Mouse (Mus musculus) hindbrain, postnatal 0 days (tissue): ENCODE measurements around the gene Gm49601. TPM values are rescaled to one million over a fixed set of nuclear protein-coding genes. Genes with fewer than 3 reads are reported as not detected.

Experiments
- ATAC-seq: fragments of 200-750 bp; cut with Nextera tagmentation; 2 replicates; pipeline ENCODE4 v1.8.0; 2017; ENCODE audit warnings: mild to moderate bottlenecking, moderate TSS enrichment, moderate library complexity
- DNase-seq: peaks from one replicate; pipeline ENCODE4 v3.0.0-alpha.2; 2015; ENCODE audit warnings: low spot score
- H3K27ac ChIP-seq: fragments of 300-500 bp; sonication (generic); 2 replicates; pipeline ENCODE4 v1.5.1; 2014; ENCODE audit warnings: mild to moderate bottlenecking
- H3K27me3 ChIP-seq: fragments of 300-500 bp; sonication (generic); 2 replicates; pipeline ENCODE4 v1.6.1; 2014; ENCODE audit warnings: low read length, mixed read lengths; ENCODE audit not compliant: insufficient read depth
- H3K36me3 ChIP-seq: fragments of 300-500 bp; sonication (generic); 2 replicates; pipeline ENCODE4 v1.6.1; 2014; ENCODE audit warnings: low read length, mixed read lengths; ENCODE audit not compliant: insufficient read depth
- H3K4me1 ChIP-seq: fragments of 300-500 bp; sonication (generic); 2 replicates; pipeline ENCODE4 v1.6.1; 2014; ENCODE audit warnings: antibody characterized with exemption, low read length, mixed read lengths; ENCODE audit not compliant: insufficient read depth
- H3K4me2 ChIP-seq: fragments of 300-500 bp; sonication (generic); 2 replicates; pipeline ENCODE4 v1.6.1; 2014; ENCODE audit warnings: low read depth, mild to moderate bottlenecking, low read length, moderate library complexity, mixed read lengths
- H3K4me3 ChIP-seq: fragments of 300-500 bp; sonication (generic); 2 replicates; pipeline ENCODE4 v1.5.1; 2014; ENCODE audit warnings: low read length
- H3K9ac ChIP-seq: fragments of 300-500 bp; sonication (generic); replicated peaks from 2 replicates; pipeline ENCODE4 v1.6.1; 2014; ENCODE audit warnings: mild to moderate bottlenecking, low read length, moderate library complexity, mixed read lengths
- H3K9me3 ChIP-seq: fragments of 300-500 bp; sonication (generic); 2 replicates; pipeline ENCODE4 v1.6.1; 2016; ENCODE audit warnings: low read length, mixed read lengths
- CTCF ChIP-seq: IDR thresholded peaks from 2 replicates; pipeline ENCODE4 v1.5.1; 2016; ENCODE audit warnings: antibody characterized with exemption, control low read depth, low read depth
- whole genome bisulfite sequencing: fragments of 180-500 bp; shearing (Covaris S2); extraction: QIAGEN DNeasy Blood & Tissue Kit; methylation state at CpG from one replicate; pipeline ENCODE4 v1.1.7; 2014; 5-methylcytosine and 5-hydroxymethylcytosine counted together
- polyA plus RNA-seq: library from polyadenylated mRNA; unstranded; fragments of >200 nt; fragmentation: Nextera tagmentation; extraction: Ambion mirVana; gene quantifications from 2 replicates; pipeline ENCODE4 v1.2.1, GENCODE M21; 2015
- total RNA-seq: library from RNA; depleted of rRNA; stranded (reverse); fragments of >200 nt; gene quantifications from 2 replicates; pipeline ENCODE4 v1.2.3, GENCODE M21; 2014

Gene Gm49601
- total and polyA plus RNA-seq, 2 experiments from 2014 or later = 3.1 to 24.0 TPM

DNA sequence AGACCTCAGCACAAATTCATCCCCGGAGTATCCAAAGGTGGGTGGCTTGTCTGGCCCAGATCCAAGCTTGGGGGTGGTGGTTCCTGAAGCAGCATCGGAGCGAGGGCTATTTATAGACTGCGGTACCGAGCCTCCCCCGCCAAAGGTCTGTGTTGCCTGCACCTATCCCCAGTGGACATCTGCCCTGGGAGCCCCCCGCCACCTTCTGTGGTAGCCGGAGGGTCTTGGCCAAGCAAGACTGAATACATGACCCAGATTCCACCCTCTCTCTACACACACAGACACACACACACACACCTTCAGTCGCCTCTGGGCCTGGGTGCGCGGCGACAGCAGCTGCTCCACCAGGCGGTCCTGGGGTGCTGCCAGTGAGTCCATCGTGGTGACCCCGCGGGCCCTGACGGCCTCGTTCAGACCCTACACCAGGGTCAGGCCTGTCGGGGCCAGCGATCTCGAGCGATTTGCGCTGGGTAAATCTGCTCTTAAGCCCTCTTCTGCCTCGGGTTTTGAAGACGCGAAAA is 376 bp downstream of the Gm49601 start:
- Histone ChIP-seq H3K27ac (no peak overlapping the region), H3K9ac (peak overlapping the region; percentile 60), H3K4me1 (peaks cover 30% of the 10 kb centered on the region), H3K9me3 (no peaks in the 10 kb centered on the region), H3K36me3 (peaks cover 29% of the 10 kb centered on the region), H3K27me3 (peaks cover 34% of the 10 kb centered on the region), H3K4me2 (peak overlapping the region; percentile 81), H3K4me3 (peak overlapping the region; percentile 48)
- no peak for ATAC-seq
- DNase-seq = no peak
- no peak for TF ChIP-seq CTCF
- 15% methylated on average over 26 of the region's 26 CpGs for WGBS

DNA sequence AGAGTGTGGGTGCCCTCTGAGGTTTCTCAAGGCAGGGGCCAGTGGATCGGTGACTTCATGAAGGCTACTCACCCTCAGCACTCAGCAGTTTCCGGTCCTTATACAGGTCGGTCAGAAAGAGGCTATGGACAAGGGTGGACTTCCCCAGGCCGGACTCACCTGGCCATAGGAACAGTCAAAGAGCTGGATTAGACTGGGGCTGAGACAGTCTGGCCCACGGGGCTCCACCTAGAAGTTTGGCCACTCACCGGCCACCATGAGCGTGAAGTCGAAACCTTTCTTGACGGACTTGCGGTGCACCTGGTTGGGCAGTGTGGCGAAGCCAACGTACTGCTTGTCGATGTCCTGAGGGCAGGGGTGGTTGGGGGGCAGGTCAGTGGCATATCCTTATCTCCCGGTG is 1.1 kb downstream of the Gm49601 start:
- TF ChIP-seq CTCF = no peak
- DNase-seq (no peak), ATAC-seq (no peak)
- H3K9me3 ChIP-seq = no peaks in the 10 kb centered on the region
- peaks cover 34% of the 10 kb centered on the region for H3K27me3 ChIP-seq
- H3K4me3 ChIP-seq = no peak overlapping the region
- WGBS = 59% methylated on average over 14 of the region's 14 CpGs
- peaks cover 29% of the 10 kb centered on the region for H3K36me3 ChIP-seq
- no peak overlapping the region for H3K27ac ChIP-seq
- no peak overlapping the region for H3K4me2 ChIP-seq
- H3K9ac ChIP-seq = no peak overlapping the region
- peaks cover 32% of the 10 kb centered on the region for H3K4me1 ChIP-seq

DNA sequence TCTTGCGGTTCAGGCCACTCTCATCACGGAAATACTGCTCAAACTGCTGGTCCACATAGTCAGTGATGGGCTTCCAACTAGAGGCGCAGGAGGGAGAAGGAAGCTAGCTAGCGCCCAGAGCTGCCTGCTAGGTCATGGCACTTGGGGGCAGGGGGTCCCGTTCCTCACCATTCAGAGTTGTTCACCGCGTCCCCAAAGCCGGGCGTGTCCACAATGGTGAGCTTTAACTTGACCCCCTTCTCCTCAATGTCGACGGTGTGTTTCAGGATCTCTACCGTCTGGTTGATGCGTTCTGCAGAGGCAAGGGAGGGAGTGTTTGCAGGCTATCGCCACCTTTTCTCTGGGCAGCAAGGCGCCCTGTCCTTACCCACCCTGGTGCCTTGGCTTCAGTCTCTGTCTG is 1.6 kb downstream of the Gm49601 start:
- peaks cover 29% of the 10 kb centered on the region for H3K36me3 ChIP-seq

DNA sequence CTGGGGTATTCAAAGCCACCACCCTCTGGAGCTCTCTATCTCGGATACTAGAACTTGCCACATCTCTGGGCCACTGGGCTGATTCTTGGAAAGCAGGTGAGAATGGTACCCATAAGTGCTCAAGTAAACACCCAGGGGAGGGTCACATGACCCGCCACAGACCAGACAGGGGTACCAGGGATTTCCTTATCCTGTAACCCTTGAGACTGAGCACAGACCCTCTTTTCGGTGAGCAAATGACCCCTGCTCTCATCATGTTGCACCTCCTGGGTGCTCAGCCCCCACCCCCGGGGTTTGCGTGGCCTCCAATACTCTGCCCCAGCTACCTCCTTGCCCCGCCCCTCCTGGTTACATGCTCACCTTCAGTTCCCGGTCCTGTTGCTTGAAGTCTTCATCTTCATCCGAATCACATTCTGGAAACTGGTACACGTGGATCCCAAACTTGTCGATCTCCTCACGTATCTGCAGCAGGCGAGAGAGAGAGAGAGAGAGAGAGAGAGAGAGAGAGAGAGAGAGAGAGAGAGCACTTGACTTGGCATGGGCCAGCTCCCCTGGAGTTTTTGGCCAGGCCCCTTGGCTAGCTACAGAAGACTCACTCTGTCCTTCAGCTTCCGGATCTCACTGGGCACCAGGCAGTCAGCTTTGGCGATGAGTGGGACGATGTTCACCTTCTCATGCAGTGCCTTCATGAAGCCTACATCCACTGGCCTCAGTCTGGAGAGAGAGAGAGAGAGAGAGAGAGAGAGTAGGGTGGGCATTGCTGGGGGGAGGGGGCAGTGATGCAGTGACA is 2.3 kb downstream of the Gm49601 start:
- Histone ChIP-seq H3K9ac (no peak overlapping the region), H3K4me3 (no peak overlapping the region), H3K27me3 (peaks cover 39% of the 10 kb centered on the region), H3K4me1 (peaks cover 32% of the 10 kb centered on the region), H3K4me2 (no peak overlapping the region), H3K36me3 (peaks cover 29% of the 10 kb centered on the region), H3K27ac (no peak overlapping the region), H3K9me3 (no peaks in the 10 kb centered on the region)
- no peak for TF ChIP-seq CTCF
- 51% methylated on average over 15 of the region's 15 CpGs for WGBS
- ATAC-seq (no peak), DNase-seq (no peak)

More for the DNA sequence above, 1.6 kb downstream of the Gm49601 start:
- no peak overlapping the region for H3K9ac ChIP-seq
- no peak for ATAC-seq
- H3K27me3 ChIP-seq = peaks cover 34% of the 10 kb centered on the region
- peaks cover 32% of the 10 kb centered on the region for H3K4me1 ChIP-seq
- WGBS = 51% methylated on average over 15 of the region's 15 CpGs
- DNase-seq = no peak
- no peak overlapping the region for H3K4me3 ChIP-seq
- TF ChIP-seq CTCF = no peak
- H3K9me3 ChIP-seq = no peaks in the 10 kb centered on the region
- no peak overlapping the region for H3K27ac ChIP-seq
- no peak overlapping the region for H3K4me2 ChIP-seq

DNA sequence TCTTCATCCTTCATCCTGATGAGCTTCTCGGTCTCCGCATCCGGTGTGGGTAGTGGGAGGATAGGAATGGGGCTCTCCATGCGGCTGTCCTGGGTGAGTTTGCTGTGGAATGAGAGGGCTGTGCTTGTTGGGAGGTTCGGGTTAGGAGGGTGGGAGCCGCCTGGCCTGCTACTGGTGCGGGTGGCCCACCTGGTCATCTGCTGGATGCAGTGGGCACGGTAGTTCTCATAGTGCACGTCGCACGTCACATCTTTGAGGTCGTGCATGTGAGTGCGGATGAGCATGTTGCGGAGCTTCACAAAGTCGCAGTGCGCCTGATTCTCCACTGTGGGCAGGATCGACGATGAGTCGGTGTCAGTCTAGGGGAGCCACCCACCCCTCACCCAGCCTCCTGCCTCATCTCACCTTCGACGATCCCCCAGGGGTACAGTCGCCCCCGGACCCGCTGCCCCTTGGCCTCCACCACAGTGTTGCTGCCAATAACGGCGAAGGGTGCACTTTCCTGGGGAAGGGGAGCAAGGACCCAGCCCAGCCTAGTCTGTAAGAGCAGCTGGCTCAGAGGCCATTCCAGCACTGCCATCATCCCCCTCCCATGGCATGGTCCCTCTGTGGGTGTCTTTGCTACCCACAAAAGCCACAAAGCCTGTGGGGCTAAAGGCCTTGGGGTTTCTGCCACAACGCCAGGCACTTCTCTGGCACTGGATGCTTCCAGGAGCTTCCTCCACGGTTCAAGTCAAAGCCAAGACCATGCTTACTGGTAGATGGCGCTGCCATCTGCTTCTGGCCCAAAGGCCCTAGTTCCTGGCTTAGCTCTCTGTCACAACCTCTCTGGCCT is 3.1 kb downstream of the Gm49601 start:
- Histone ChIP-seq H3K4me1 (peaks cover 29% of the 10 kb centered on the region), H3K36me3 (peaks cover 29% of the 10 kb centered on the region), H3K27me3 (peaks cover 42% of the 10 kb centered on the region), H3K4me2 (no peak overlapping the region), H3K4me3 (no peak overlapping the region), H3K27ac (no peak overlapping the region), H3K9ac (no peak overlapping the region), H3K9me3 (no peaks in the 10 kb centered on the region)
- peak; percentile 46 for DNase-seq
- TF ChIP-seq CTCF = peak; percentile 32; the same call in 1 of the 2 replicates
- no peak for ATAC-seq
- WGBS = 52% methylated on average over 29 of the region's 29 CpGs

DNA sequence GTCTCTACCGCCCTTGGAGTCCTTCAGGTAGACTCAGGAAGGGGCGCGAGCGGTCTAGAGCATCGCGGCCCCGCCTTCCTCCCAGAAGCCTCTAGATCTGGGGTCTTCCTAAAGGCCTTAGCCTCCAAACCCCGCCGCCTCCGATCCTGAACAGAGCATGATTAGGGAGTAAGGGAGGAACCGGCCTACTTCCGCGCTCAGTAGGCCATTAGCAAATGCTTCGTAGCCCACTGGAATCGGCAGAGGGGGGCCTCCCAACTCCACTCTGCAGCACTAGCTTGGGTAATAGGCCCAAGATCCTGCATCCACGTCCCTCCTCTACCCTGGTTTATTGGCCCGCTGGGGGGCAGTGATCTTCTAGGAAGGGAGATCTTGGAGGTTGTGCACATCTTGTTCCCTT is 4.2 kb downstream of the Gm49601 start, which contains the start of gene Gp1bb:
Gene Gp1bb (minus strand): TSS at position 385 of the 400 bp plus-strand sequence.
- H3K27me3 ChIP-seq = peaks cover 42% of the 10 kb centered on the region
- DNase-seq (no peak), ATAC-seq (no peak)
- H3K4me2 ChIP-seq = peak within 1 kb of the TSS; percentile 69
- peak within 1 kb of the TSS; percentile 43; the same call in 1 of the 2 replicates for H3K9ac ChIP-seq
- WGBS = 27% methylated on average over 17 of the region's 17 CpGs
- peak within 1 kb of the TSS; percentile 36; the same call in 1 of the 2 replicates for H3K4me3 ChIP-seq
- TF ChIP-seq CTCF = no peak
- no peak within 1 kb of the TSS for H3K27ac ChIP-seq
- H3K9me3 ChIP-seq = no peaks in the 10 kb centered on the region
- H3K36me3 ChIP-seq = peaks cover 29% of the 10 kb centered on the region
- H3K4me1 ChIP-seq = peaks cover 22% of the 10 kb centered on the region; the same call in 1 of the 2 replicates
